8 mouse cellular contexts compared by ENCODE assay signal in the genomic region with DNA sequence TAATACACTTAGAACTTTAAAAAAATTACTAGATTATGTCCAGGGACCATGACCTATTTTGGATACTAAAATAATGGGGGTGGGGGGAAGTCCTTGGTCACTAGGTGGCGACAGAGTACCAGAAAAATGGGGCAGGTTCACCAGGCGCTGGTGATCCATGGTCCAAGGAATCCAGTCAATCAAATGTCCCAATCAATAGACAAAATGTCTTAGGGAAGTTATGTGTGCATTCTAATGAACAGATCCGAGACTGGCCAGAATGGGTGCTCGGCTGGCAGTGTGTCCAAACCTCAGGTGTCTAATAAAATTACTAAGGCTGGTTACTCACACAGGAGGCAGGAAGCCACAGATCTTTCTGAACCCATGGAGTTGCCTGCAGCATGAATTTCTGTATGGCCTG. TPM values are rescaled to one million over a fixed set of nuclear protein-coding genes. Genes with fewer than 3 reads are reported as not detected.
A peak's percentile ranks its signal among the peaks of the same experiment; 100 is the strongest.
DNase-seq lines count a peak whose midpoint lies in the region; ATAC-seq and TF ChIP-seq lines count a peak whose summit lies in the region.
"Had no signal": no experiment of that assay in that cellular context is flagged by ENCODE, and none has a peak within 500 bp of the region (broad histone marks: within the 10 kb centered on the region; RNA-seq: fewer than 3 reads in every experiment).

No protein-coding gene starts in this region.

- H3K27me3 ChIP-seq in liver, embryonic 12.5 days (replicated peaks): 0 out of 2 replicates have a peak, but pooled peaks cover 6% of the 10 kb centered on the region
- no peaks in the 10 kb centered on the region; the same call in 1 of the 2 replicates for H3K27me3 ChIP-seq in G1E (ENCODE audit: insufficient read depth, low read length)
- no peaks in the 10 kb centered on the region; the same call in 1 of the 2 replicates for H3K27me3 ChIP-seq in neural tube, embryonic 12.5 days (replicated peaks)

- no peak for TF ChIP-seq POLR2A in bone marrow, adult 2 months (IDR thresholded peaks at IDR 0.05; ENCODE audit: borderline replicate concordance, control insufficient read depth, low read depth, low read length)

- ATAC-seq in liver, embryonic 12.5 days: no peak
- peak; percentile 54; the same call in 1 of the 2 replicates for ATAC-seq in G1E (ENCODE audit: extremely low read depth, insufficient number of reproducible peaks, low FRiP score, poor library complexity, severe bottlenecking)
- ATAC-seq in neural tube, embryonic 12.5 days (ENCODE audit: low FRiP score, low read depth): peak; percentile 56; the same call in 1 of the 2 replicates

- no peaks in the 10 kb centered on the region for H3K9me3 ChIP-seq in liver, embryonic 12.5 days (replicated peaks)
- H3K9me3 ChIP-seq in G1E (replicated peaks): no peaks in the 10 kb centered on the region
- H3K9me3 ChIP-seq in neural tube, embryonic 12.5 days: no peaks in the 10 kb centered on the region

- no peaks in the 10 kb centered on the region for H3K36me3 ChIP-seq in liver, embryonic 12.5 days
- H3K36me3 ChIP-seq in G1E (replicated peaks): no peaks in the 10 kb centered on the region
- no peaks in the 10 kb centered on the region for H3K36me3 ChIP-seq in neural tube, embryonic 12.5 days

- intact Hi-C loops in left cerebral cortex, postnatal 4 days (cut with DNase I): loop anchor here (1.0 kb wide), 1 partner anchor 120 kb away; no protein-coding TSS in a partner anchor

- peak; percentile 41; the same call in 1 of the 2 replicates for TF ChIP-seq CTCF in G1E (IDR thresholded peaks at IDR 0.05; ENCODE audit: low read depth, low read length)
- peak; percentile 70 for TF ChIP-seq CTCF in bone marrow, adult 2 months (IDR thresholded peaks at IDR 0.05; ENCODE audit: control insufficient read depth, insufficient read depth, low read length)

- no peak overlapping the region for H3K4me3 ChIP-seq in liver, embryonic 12.5 days
- no peak overlapping the region for H3K4me3 ChIP-seq in G1E (ENCODE audit: low read depth, low read length)
- no peak overlapping the region for H3K4me3 ChIP-seq in bone marrow, adult 2 months (replicated peaks; ENCODE audit: control insufficient read depth, low read depth, low read length)
- no peak overlapping the region for H3K4me3 ChIP-seq in neural tube, embryonic 12.5 days

- H3K9ac ChIP-seq in liver, embryonic 12.5 days: no peak overlapping the region
- H3K9ac ChIP-seq in neural tube, embryonic 12.5 days: no peak overlapping the region

- no peaks in the 10 kb centered on the region for H3K4me1 ChIP-seq in liver, embryonic 12.5 days
- H3K4me1 ChIP-seq in G1E (ENCODE audit: insufficient read depth, low read depth, low read length): peaks cover 31% of the 10 kb centered on the region
- H3K4me1 ChIP-seq in bone marrow, adult 2 months (ENCODE audit: control insufficient read depth, insufficient read depth, low read length): no peaks in the 10 kb centered on the region
- 0 out of 2 replicates have a peak, but pooled peaks cover 4% of the 10 kb centered on the region for H3K4me1 ChIP-seq in neural tube, embryonic 12.5 days

- no peak overlapping the region for H3K27ac ChIP-seq in liver, embryonic 12.5 days
- no peak overlapping the region for H3K27ac ChIP-seq in bone marrow, adult 2 months (ENCODE audit: control insufficient read depth, insufficient read depth, low read depth, low read length, poor library complexity)
- H3K27ac ChIP-seq in neural tube, embryonic 12.5 days: no peak overlapping the region

- WGBS in liver, embryonic 12.5 days (ENCODE audit: insufficient replicate concordance): 14% methylated on average over 4 of the region's 4 CpGs
- WGBS in bone marrow, adult 2 months: 16% methylated on average over 4 of the region's 4 CpGs
- WGBS in neural tube, embryonic 12.5 days: 18% methylated on average over 4 of the region's 4 CpGs

- DNase-seq in liver (peak; percentile 38), G1E (ENCODE audit: low spot score) (peak; percentile 48)
- DNase-seq in gastrocnemius, postnatal 4 days (ENCODE audit: low spot score in 2 of 2): peak; percentile 36 to 50
- DNase-seq in left cerebral cortex, postnatal 4 days: peak; percentile 68

- no peak overlapping the region for H3K4me2 ChIP-seq in liver, embryonic 12.5 days
- no peak overlapping the region for H3K4me2 ChIP-seq in neural tube, embryonic 12.5 days (replicated peaks)

RNA-seq across cellular contexts. Expression of gene Wdr63, which starts 49.7 kb away (rescaled TPM):
- 0.19 and 0.30 TPM in 2 replicates for polyA plus RNA-seq in liver, embryonic 12.5 days (2016; fragmentation: Nextera tagmentation; extraction: Ambion mirVana)
- not detected in 2 replicates for total RNA-seq in G1E (2014; fragmentation: Nextera tagmentation)
- 0.35 TPM in 1 of 2 replicates, not detected in the other for total RNA-seq in G1E (2017)
- not detected in 2 replicates for polyA plus RNA-seq in G1E (2012)
- not detected in 2 replicates for polyA plus RNA-seq in bone marrow, adult 2 months (2011; ENCODE audit: insufficient read depth, insufficient read length, low replicate concordance, missing spikeins)
- not detected for total RNA-seq in gastrocnemius, postnatal 4 days (2021)
- 1 to 10 TPM in 1 of 2 experiments, under 1 TPM in 1; 0.83 to 1.2 TPM for total RNA-seq in left cerebral cortex, postnatal 4 days (2021)
- 0.24 TPM in 1 of 2 replicates, not detected in the other for polyA plus RNA-seq in neural tube, embryonic 12.5 days (2016; fragmentation: Nextera tagmentation; extraction: Ambion mirVana)
- polyA plus RNA-seq: heart, embryonic 14.5 days had no signal

RNA-seq across cellular contexts. Expression of gene Mcoln3, which starts 59.0 kb away (rescaled TPM):
- 0.38 and 0.61 TPM in 2 replicates for polyA plus RNA-seq in liver, embryonic 12.5 days (2016; fragmentation: Nextera tagmentation; extraction: Ambion mirVana)
- total RNA-seq in G1E (2014; fragmentation: Nextera tagmentation) (not detected in 2 replicates), G1E (2017) (not detected in 2 replicates)
- not detected in 2 replicates for polyA plus RNA-seq in G1E (2012)
- polyA plus RNA-seq in bone marrow, adult 2 months (2011; ENCODE audit: insufficient read depth, insufficient read length, low replicate concordance, missing spikeins): not detected in 2 replicates
- total RNA-seq in gastrocnemius, postnatal 4 days (2021): under 1 TPM in 1 of 2 experiments, not detected in 1; 0.13 TPM
- under 1 TPM; 0.16 to 0.18 TPM for total RNA-seq in left cerebral cortex, postnatal 4 days (2021)
- 1.9 and 2.2 TPM in 2 replicates for polyA plus RNA-seq in neural tube, embryonic 12.5 days (2016; fragmentation: Nextera tagmentation; extraction: Ambion mirVana)
